Mouse (Mus musculus) olfactory bulb, adult 2 months (tissue): Measurements from ENCODE around the gene Snn.

ENCODE experiments used
- CTCF ChIP-seq: fragments of 200-500 bp; IDR thresholded peaks from 2 replicates; pipeline ENCODE4 v1.5.1; 2012; ENCODE audit warnings: low read depth, mild to moderate bottlenecking, low read length, moderate library complexity; ENCODE audit not compliant: insufficient read depth
- POLR2A ChIP-seq: fragments of 200-500 bp; IDR thresholded peaks from 2 replicates; pipeline ENCODE4 v1.6.1; 2012; ENCODE audit warnings: mild to moderate bottlenecking, low read depth, low read length, moderate library complexity; ENCODE audit not compliant: insufficient read depth

DNA sequence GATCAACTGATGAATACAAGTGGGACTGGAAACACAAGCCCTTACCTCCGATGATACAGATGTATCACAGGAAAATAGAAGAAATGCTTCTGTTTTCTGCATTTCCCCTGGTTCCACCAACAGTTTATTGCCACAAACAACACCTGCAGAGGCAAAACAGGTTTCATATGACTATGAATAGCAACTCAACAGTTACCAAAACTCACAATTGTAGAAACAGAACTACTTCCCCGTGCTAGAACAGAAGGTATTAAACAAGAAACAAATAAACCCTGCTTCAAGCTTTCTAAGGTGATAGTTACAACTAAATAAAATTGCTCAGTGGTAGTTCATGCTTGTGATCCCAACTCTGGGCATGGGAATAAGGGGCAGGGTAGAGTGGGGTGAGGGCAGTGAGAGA is 61.9 kb downstream of the Snn start:
- TF ChIP-seq CTCF (no peak), POLR2A (no peak)
